Mouse (Mus musculus) common myeloid progenitor, adult 5-6 weeks (primary cell): ENCODE measurements around the gene Catsper3. TPM values are rescaled to one million over a fixed set of nuclear protein-coding genes. Genes with fewer than 3 reads are reported as not detected.
A peak's percentile ranks its signal among the peaks of the same experiment; 100 is the strongest.

Experiments
- ATAC-seq: replicated peaks from 2 replicates; pipeline ENCODE4 v1.8.0; 2016; ENCODE audit warnings: low read depth, mild to moderate bottlenecking, moderate TSS enrichment, inconsistent platforms; ENCODE audit not compliant: poor library complexity, severe bottlenecking
- total RNA-seq: library from RNA; stranded (forward); fragments of 200-1000, 187-1606 nt; gene quantifications from 2 replicates; pipeline ENCODE4 v1.2.3, GENCODE M21; 2017

Gene Catsper3
- total RNA-seq, 1 experiment from 2014 or later = not detected

GRCm38 (mm10) chr13:55847805-55848204, 63.4 kb downstream of the Catsper3 start:
- 0 out of 2 replicates have a peak, but pooled peaks have one; percentile 36 for ATAC-seq

- ATAC-seq = no peak
Measured at GRCm38 (mm10) chr13:55848604-55849190, 64.3 kb downstream of the Catsper3 start.

- no peak for ATAC-seq
Measured at GRCm38 (mm10) chr13:55850726-55851125, 66.4 kb downstream of the Catsper3 start.

- ATAC-seq = no peak
Measured at GRCm38 (mm10) chr13:55852205-55852604, 67.8 kb downstream of the Catsper3 start.

GRCm38 (mm10) chr13:55855793-55856192, 71.4 kb downstream of the Catsper3 start:
- ATAC-seq = no peak

GRCm38 (mm10) chr13:55858463-55858862, 74.1 kb downstream of the Catsper3 start:
- peak; percentile 73 for ATAC-seq

Other genes starting within 250 kb of the Catsper3 start
- 59.8 and 62.8 TPM in 2 replicates for gene Ddx41, start 247.9 kb upstream of the Catsper3 start, total RNA-seq
- gene Fam193b, start 213.4 kb upstream of the Catsper3 start, total RNA-seq = 18.4 and 28.0 TPM in 2 replicates
- gene Tmed9, start 210.8 kb upstream of the Catsper3 start, total RNA-seq = 149 and 150 TPM in 2 replicates
- 13.3 and 14.2 TPM in 2 replicates for gene B4galt7, start 184.7 kb upstream of the Catsper3 start, total RNA-seq
- 62.9 and 63.5 TPM in 2 replicates for gene Caml, start 161.6 kb upstream of the Catsper3 start, total RNA-seq
- 120 and 155 TPM in 2 replicates for gene Ddx46, start 149.5 kb upstream of the Catsper3 start, total RNA-seq
- gene B230219D22Rik, start 91.4 kb upstream of the Catsper3 start, total RNA-seq = 46.0 and 50.2 TPM in 2 replicates
- gene Txndc15, start 69.9 kb upstream of the Catsper3 start, total RNA-seq = 29.9 and 31.4 TPM in 2 replicates
- gene Pcbd2, start 57.2 kb upstream of the Catsper3 start, total RNA-seq = 11.1 and 21.6 TPM in 2 replicates
- not detected in 2 replicates for gene Pitx1, start 51.6 kb downstream of the Catsper3 start, total RNA-seq